Comparison of ENCODE assay signal across 17 mouse cellular contexts in the genomic region with DNA sequence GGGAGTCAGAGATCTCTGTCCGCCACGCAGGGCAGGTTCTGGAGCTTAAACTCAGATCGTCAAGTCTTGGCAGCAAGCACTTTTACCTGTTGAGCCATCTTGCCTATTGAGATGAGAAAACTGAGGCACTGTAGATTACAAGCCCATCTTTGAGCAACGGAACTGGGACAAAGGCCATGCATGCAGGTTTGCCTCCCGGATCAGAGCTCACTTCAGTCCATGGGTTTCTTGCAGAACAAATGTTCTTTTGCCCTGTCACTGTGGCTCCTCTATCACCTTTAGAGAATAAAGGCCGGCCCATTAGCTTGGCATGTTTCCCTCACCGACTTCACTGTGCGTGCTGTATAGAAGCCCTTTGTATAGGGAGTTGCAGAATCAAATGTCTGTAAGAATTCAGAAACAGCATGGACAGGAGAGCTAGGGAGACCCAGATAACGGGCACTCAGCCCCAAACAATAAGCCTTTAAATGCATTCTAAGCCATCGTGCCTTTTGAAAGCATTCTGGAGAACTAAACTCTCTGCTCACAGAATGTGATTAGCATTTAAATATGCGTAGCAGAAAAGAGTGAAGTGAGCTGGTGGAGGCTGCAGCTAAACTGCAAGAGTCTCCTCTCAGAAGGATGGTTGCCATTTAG. TPM values are rescaled to one million over a fixed set of nuclear protein-coding genes. Genes with fewer than 3 reads are reported as not detected.
DNase-seq lines count a peak whose midpoint lies in the region; ATAC-seq and TF ChIP-seq lines count a peak whose summit lies in the region.
"Had no signal": no experiment of that assay in that cellular context is flagged by ENCODE, and none has a peak within 500 bp of the region (broad histone marks: within the 10 kb centered on the region; RNA-seq: fewer than 3 reads in every experiment).

No protein-coding gene starts in this region.

- peak overlapping the region; percentile 18 for H3K4me2 ChIP-seq in forebrain, embryonic 16.5 days (ENCODE audit: low read length)
- H3K4me2 ChIP-seq in midbrain, embryonic 11.5 days, result peak overlapping the region; percentile 29; the same call in 1 of the 2 replicates

- H3K36me3 ChIP-seq in liver, adult 2 months (ENCODE audit: control insufficient read depth, insufficient read depth, low read length), result no peaks in the 10 kb centered on the region
- H3K36me3 ChIP-seq in forebrain, embryonic 16.5 days (ENCODE audit: control insufficient read depth, insufficient read depth), result no peaks in the 10 kb centered on the region
- H3K36me3 ChIP-seq in midbrain, embryonic 11.5 days (ENCODE audit: control insufficient read depth, insufficient read depth, low read length), result no peaks in the 10 kb centered on the region
- H3K36me3 ChIP-seq: limb, embryonic 10.5 days had no signal

- no peaks in the 10 kb centered on the region for H3K27me3 ChIP-seq in liver, adult 2 months (ENCODE audit: control insufficient read depth, insufficient read depth, low read length)
- no peaks in the 10 kb centered on the region for H3K27me3 ChIP-seq in forebrain, embryonic 16.5 days (replicated peaks; ENCODE audit: control insufficient read depth, insufficient read depth, low read length)
- no peaks in the 10 kb centered on the region for H3K27me3 ChIP-seq in midbrain, embryonic 11.5 days (ENCODE audit: control insufficient read depth, insufficient read depth, low read length)

- intact Hi-C loops in heart, postnatal 25 days (cut with DNase I), result loop anchor here (5.0 to 10.0 kb wide), 3 partner anchors 34 to 141 kb away; partner anchors contain the start of genes Nkrf and Slc25a5

- no peak for TF ChIP-seq CTCF in liver, adult 2 months (IDR thresholded peaks at IDR 0.05; ENCODE audit: low read depth, low read length)

- peak; percentile 51 for DNase-seq in liver, adult 2 months (ENCODE audit: extremely low read depth, low read depth, low spot score)
- no peak for DNase-seq in liver
- DNase-seq in midbrain, embryonic 11.5 days (ENCODE audit: low spot score, missing footprints), result peak; percentile 90
- DNase-seq in right cerebral cortex, adult 2 months (ENCODE audit: low spot score in 2 of 2), result no peak
- no peak for DNase-seq in T-cell, adult 2 months (ENCODE audit: low spot score)
- DNase-seq in heart, postnatal 25 days (ENCODE audit: low spot score), result no peak
- DNase-seq: cerebellum, postnatal 14 days; heart, postnatal 36 days; kidney, postnatal 4 days; lung, adult 2 months; retina, postnatal 1 day; thymus, postnatal 36 days had no signal

- H3K27ac ChIP-seq in liver, adult 2 months (replicated peaks; ENCODE audit: insufficient read depth, low read depth, low read length), result no peak overlapping the region
- H3K27ac ChIP-seq in forebrain, embryonic 16.5 days (ENCODE audit: low read length), result peak overlapping the region; percentile 50; the same call in 1 of the 2 replicates
- peak overlapping the region; percentile 89 for H3K27ac ChIP-seq in midbrain, embryonic 11.5 days (ENCODE audit: low read depth, low read length)
- H3K27ac ChIP-seq: limb, embryonic 10.5 days had no signal

- H3K4me3 ChIP-seq in liver, adult 2 months (ENCODE audit: insufficient read depth, low read depth, low read length), result no peak overlapping the region
- no peak overlapping the region for H3K4me3 ChIP-seq in forebrain, embryonic 16.5 days (replicated peaks; ENCODE audit: low read length)
- no peak overlapping the region for H3K4me3 ChIP-seq in midbrain, embryonic 11.5 days (ENCODE audit: low read depth, low read length)
- H3K4me3 ChIP-seq: limb, embryonic 10.5 days; megakaryocyte, embryonic 14.5 days had no signal

- no peaks in the 10 kb centered on the region for H3K79me2 ChIP-seq in liver, adult 2 months (ENCODE audit: control insufficient read depth, insufficient read depth, low read length)

- H3K4me1 ChIP-seq in liver, adult 2 months (ENCODE audit: control insufficient read depth, insufficient read depth, low read length), result no peaks in the 10 kb centered on the region; the same call in 1 of the 2 replicates
- H3K4me1 ChIP-seq in forebrain, embryonic 16.5 days (replicated peaks; ENCODE audit: control insufficient read depth, insufficient read depth, low read length), result peaks cover 6% of the 10 kb centered on the region; the same call in 1 of the 2 replicates
- H3K4me1 ChIP-seq in midbrain, embryonic 11.5 days (ENCODE audit: control insufficient read depth, insufficient read depth, low read length), result peaks cover 10% of the 10 kb centered on the region; the same call in 1 of the 2 replicates
- H3K4me1 ChIP-seq: limb, embryonic 10.5 days had no signal

- WGBS in liver, adult 2 months, result 52% methylated on average over 11 of the region's 11 CpGs
- 25% methylated on average over 11 of the region's 11 CpGs for WGBS in forebrain, embryonic 16.5 days
- 29% methylated on average over 11 of the region's 11 CpGs for WGBS in midbrain, embryonic 11.5 days

- H3K9ac ChIP-seq in liver, adult 2 months (ENCODE audit: low read depth, low read length), result no peak overlapping the region
- H3K9ac ChIP-seq in forebrain, embryonic 16.5 days (replicated peaks; ENCODE audit: low read depth, low read length), result no peak overlapping the region
- peak overlapping the region; percentile 11; the same call in 1 of the 2 replicates for H3K9ac ChIP-seq in midbrain, embryonic 11.5 days (ENCODE audit: low read length)

- no peak for TF ChIP-seq POLR2A in liver, adult 2 months (IDR thresholded peaks at IDR 0.05; ENCODE audit: extremely low read depth, insufficient read depth, low read length)

- no peaks in the 10 kb centered on the region for H3K9me3 ChIP-seq in forebrain, embryonic 16.5 days (ENCODE audit: control insufficient read depth, low read length)
- H3K9me3 ChIP-seq in midbrain, embryonic 11.5 days (ENCODE audit: control insufficient read depth, low read length), result no peaks in the 10 kb centered on the region
- H3K9me3 ChIP-seq: limb, embryonic 10.5 days; megakaryocyte, embryonic 14.5 days had no signal

- ATAC-seq in forebrain, embryonic 16.5 days, result peak; percentile 65
- ATAC-seq in midbrain, embryonic 11.5 days (ENCODE audit: low FRiP score), result peak; percentile 84
- ATAC-seq in erythroblast, adult 5-6 weeks (replicated peaks; ENCODE audit: low FRiP score, poor library complexity, severe bottlenecking), result no peak
- ATAC-seq: CD4-positive, CD25-positive, alpha-beta regulatory T cell, adult 4 months had no signal

RNA-seq across cellular contexts. Expression of gene Slc25a43, which starts 20.0 kb away (rescaled TPM):
- 0.18 and 0.20 TPM in 2 replicates for total RNA-seq in liver, adult 2 months (2014; rRNA removed)
- polyA plus RNA-seq in liver, adult 2 months (2012; rRNA removed), result 0.09 and 0.24 TPM in 2 replicates
- 0.42 and 0.70 TPM in 2 replicates for polyA plus RNA-seq in forebrain, embryonic 16.5 days (2015; fragmentation: Nextera tagmentation; extraction: Ambion mirVana)
- polyA plus RNA-seq in midbrain, embryonic 11.5 days (2014; fragmentation: Nextera tagmentation; extraction: Ambion mirVana), result 0.33 and 1.0 TPM in 2 replicates
- total RNA-seq in erythroblast, adult 5-6 weeks (2015; ENCODE audit: low replicate concordance), result not detected in 2 replicates
- total RNA-seq in erythroblast, adult 5-6 weeks (2017; ENCODE audit: low replicate concordance), result not detected in 2 replicates
- not detected for total RNA-seq in heart, postnatal 25 days (2021)

RNA-seq across cellular contexts. Expression of gene Slc25a5, which starts 32.0 kb away (rescaled TPM):
- total RNA-seq in liver, adult 2 months (2014; rRNA removed), result 748 and 759 TPM in 2 replicates
- polyA plus RNA-seq in liver, adult 2 months (2012; rRNA removed), result 693 and 735 TPM in 2 replicates
- 460 and 461 TPM in 2 replicates for polyA plus RNA-seq in forebrain, embryonic 16.5 days (2015; fragmentation: Nextera tagmentation; extraction: Ambion mirVana)
- polyA plus RNA-seq in midbrain, embryonic 11.5 days (2014; fragmentation: Nextera tagmentation; extraction: Ambion mirVana), result 805 and 833 TPM in 2 replicates
- 240 and 241 TPM in 2 replicates for total RNA-seq in erythroblast, adult 5-6 weeks (2015; ENCODE audit: low replicate concordance)
- 141 and 160 TPM in 2 replicates for total RNA-seq in erythroblast, adult 5-6 weeks (2017; ENCODE audit: low replicate concordance)
- total RNA-seq in heart, postnatal 25 days (2021), result 100 to 1,000 TPM; 473 to 488 TPM

Comparison
In these comparisons a context has a peak if more than half of its experiments do, and no peak if none do; other contexts are left out.
1. DNase-seq: peak in liver, adult 2 months (single experiment) and midbrain, embryonic 11.5 days (single experiment); none in liver (single experiment), right cerebral cortex, adult 2 months (0 of 2), T-cell, adult 2 months (single experiment) and heart, postnatal 25 days (single experiment).